Mouse (Mus musculus) kidney, adult 2 months (tissue): ENCODE results near the gene Mgat3.

Experiments
- CTCF ChIP-seq: fragments of 200-500 bp; conservative IDR thresholded peaks from 2 replicates; pipeline ENCODE4 v1.5.1; 2011; ENCODE audit warnings: low read depth, mild to moderate bottlenecking, control low read depth, low read length, moderate library complexity, mixed read lengths; ENCODE audit not compliant: insufficient read depth, insufficient read length
- POLR2A ChIP-seq: fragments of 200-500 bp; IDR thresholded peaks from one replicate; pipeline ENCODE4 v1.6.1; 2011; ENCODE audit warnings: low read depth, low read length, control low read depth

GRCm38 (mm10) chr15:80153757-80154156 is 19.8 kb upstream of the Mgat3 start:
- TF ChIP-seq POLR2A: no peak
- TF ChIP-seq CTCF: no peak
